Mouse (Mus musculus) midbrain, postnatal 0 days (tissue): Measurements from ENCODE around the gene Drg1. TPM values are rescaled to one million over a fixed set of nuclear protein-coding genes. Genes with fewer than 3 reads are reported as not detected.
A peak's percentile ranks its signal among the peaks of the same experiment; 100 is the strongest.
"Not testable (repeated sequence)": the region's sequence is repeated elsewhere in the genome, so short reads cannot be mapped to it uniquely, and the experiment has no call there.

Experiments
- ATAC-seq: fragments of 200-750 bp; cut with Nextera tagmentation; 2 replicates; pipeline ENCODE4 v1.8.0; 2017; ENCODE audit warnings: moderate number of reproducible peaks, mild to moderate bottlenecking, moderate TSS enrichment, moderate library complexity; ENCODE audit not compliant: low FRiP score
- DNase-seq: peaks from one replicate; pipeline ENCODE4 v3.0.0-alpha.2; 2015; ENCODE audit warnings: low spot score
- H3K27ac ChIP-seq: fragments of 300-500 bp; sonication (generic); 2 replicates; pipeline ENCODE4 v1.5.1; 2014; ENCODE audit warnings: low read depth, mild to moderate bottlenecking, low read length, mixed read lengths
- H3K27me3 ChIP-seq: fragments of 300-500 bp; sonication (generic); 2 replicates; pipeline ENCODE4 v1.6.1; 2014; ENCODE audit warnings: low read length, control low read depth, mixed read lengths; ENCODE audit not compliant: insufficient read depth
- H3K36me3 ChIP-seq: fragments of 300-500 bp; sonication (generic); 2 replicates; pipeline ENCODE4 v1.6.1; 2014; ENCODE audit warnings: low read length, control low read depth, mixed read lengths; ENCODE audit not compliant: insufficient read depth
- H3K4me1 ChIP-seq: fragments of 300-500 bp; sonication (generic); 2 replicates; pipeline ENCODE4 v1.6.1; 2014; ENCODE audit warnings: mild to moderate bottlenecking, control low read depth, antibody characterized with exemption, low read length, mixed read lengths; ENCODE audit not compliant: insufficient read depth
- H3K4me2 ChIP-seq: fragments of 300-500 bp; sonication (generic); 2 replicates; pipeline ENCODE4 v1.6.1; 2014; ENCODE audit warnings: low read depth, mild to moderate bottlenecking, low read length, mixed read lengths; ENCODE audit not compliant: poor library complexity, severe bottlenecking
- H3K4me3 ChIP-seq: fragments of 300-500 bp; sonication (generic); 2 replicates; pipeline ENCODE4 v1.5.1; 2014; ENCODE audit warnings: low read depth, mild to moderate bottlenecking, low read length, moderate library complexity
- H3K9ac ChIP-seq: fragments of 300-500 bp; sonication (generic); replicated peaks from 2 replicates; pipeline ENCODE4 v1.6.1; 2014; ENCODE audit warnings: mild to moderate bottlenecking, low read length, moderate library complexity, mixed read lengths; ENCODE audit not compliant: poor library complexity, severe bottlenecking
- H3K9me3 ChIP-seq: fragments of 300-500 bp; sonication (generic); 2 replicates; pipeline ENCODE4 v1.6.1; 2016; ENCODE audit warnings: low read length, control low read depth
- WGBS: fragments of 180-500 bp; shearing (Covaris S2); extraction: QIAGEN DNeasy Blood & Tissue Kit; methylation state at CpG from one replicate; pipeline ENCODE4 v1.1.7; 2014; 5-methylcytosine and 5-hydroxymethylcytosine counted together
- polyA plus RNA-seq: library from polyadenylated mRNA; unstranded; fragments of >200 nt; fragmentation: Nextera tagmentation; extraction: Ambion mirVana; gene quantifications from 2 replicates; pipeline ENCODE4 v1.2.1, GENCODE M21; 2015
- total RNA-seq: library from RNA; depleted of rRNA; stranded (reverse); fragments of >200 nt; gene quantifications from 2 replicates; pipeline ENCODE4 v1.2.3, GENCODE M21; 2014

The Drg1 gene
- total and polyA plus RNA-seq, 2 experiments from 2014 or later = 80.6 to 183 TPM

DNA sequence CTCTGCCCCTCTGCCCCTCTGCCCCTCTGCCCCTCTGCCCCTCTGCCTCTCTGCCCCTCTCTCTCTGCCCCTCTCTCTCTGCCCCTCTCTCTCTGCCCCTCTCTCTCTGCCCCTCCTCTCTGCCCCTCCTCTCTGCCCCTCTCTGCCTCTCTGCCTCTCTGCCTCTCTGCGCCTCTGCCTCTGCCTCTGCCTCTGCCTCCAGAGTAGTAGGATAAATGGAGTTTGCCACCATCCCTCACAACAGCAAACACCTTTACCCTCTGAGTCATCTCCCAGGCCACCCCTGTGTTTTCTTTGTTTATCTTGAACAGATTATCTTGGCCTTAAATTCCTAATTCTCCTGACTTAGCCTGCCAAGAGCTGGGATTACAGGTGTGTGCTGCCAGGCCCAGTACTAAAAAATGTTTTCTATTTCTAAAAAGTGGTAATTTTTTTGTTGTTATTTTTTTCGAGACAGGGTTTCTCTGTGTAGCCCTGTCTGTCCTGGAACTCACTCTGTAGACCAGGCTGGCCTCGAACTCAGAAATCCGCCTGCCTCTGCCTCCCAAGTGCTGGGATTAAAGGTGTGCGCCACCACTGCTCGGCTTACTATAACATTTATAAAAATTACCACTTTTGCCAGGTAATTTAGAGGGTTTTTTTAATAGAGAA, 85.6 kb downstream of the Drg1 start:
- not testable (repeated sequence) for H3K4me3 ChIP-seq, H3K4me1 ChIP-seq, H3K9me3 ChIP-seq, H3K36me3 ChIP-seq, H3K9ac ChIP-seq, H3K27me3 ChIP-seq, ATAC-seq, H3K4me2 ChIP-seq, DNase-seq, H3K27ac ChIP-seq
- WGBS = 74% methylated on average over 6 of the region's 6 CpGs

DNA sequence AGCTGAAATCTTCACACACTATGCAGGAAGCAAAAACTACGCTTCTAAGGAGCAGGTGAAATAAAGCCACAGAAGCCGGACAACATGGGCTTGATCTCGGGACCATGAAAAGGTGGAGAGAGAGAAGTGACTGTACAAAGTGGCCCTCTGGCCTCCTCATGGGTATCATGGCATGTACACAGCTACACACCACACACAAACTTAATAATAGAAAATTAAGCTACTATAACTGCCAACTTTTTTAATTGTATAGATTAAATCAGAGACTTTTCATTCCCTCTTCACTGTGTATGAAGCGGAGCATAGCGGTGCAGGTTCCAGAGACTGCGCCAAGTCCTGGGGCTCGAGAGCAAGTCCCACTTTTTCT, 86.5 kb downstream of the Drg1 start:
- WGBS = 87% methylated on average over 7 of the region's 7 CpGs
- H3K9ac ChIP-seq, H3K4me1 ChIP-seq, H3K4me3 ChIP-seq, H3K36me3 ChIP-seq, ATAC-seq, H3K4me2 ChIP-seq, H3K27me3 ChIP-seq, H3K27ac ChIP-seq, H3K9me3 ChIP-seq, DNase-seq: not testable (repeated sequence)

DNA sequence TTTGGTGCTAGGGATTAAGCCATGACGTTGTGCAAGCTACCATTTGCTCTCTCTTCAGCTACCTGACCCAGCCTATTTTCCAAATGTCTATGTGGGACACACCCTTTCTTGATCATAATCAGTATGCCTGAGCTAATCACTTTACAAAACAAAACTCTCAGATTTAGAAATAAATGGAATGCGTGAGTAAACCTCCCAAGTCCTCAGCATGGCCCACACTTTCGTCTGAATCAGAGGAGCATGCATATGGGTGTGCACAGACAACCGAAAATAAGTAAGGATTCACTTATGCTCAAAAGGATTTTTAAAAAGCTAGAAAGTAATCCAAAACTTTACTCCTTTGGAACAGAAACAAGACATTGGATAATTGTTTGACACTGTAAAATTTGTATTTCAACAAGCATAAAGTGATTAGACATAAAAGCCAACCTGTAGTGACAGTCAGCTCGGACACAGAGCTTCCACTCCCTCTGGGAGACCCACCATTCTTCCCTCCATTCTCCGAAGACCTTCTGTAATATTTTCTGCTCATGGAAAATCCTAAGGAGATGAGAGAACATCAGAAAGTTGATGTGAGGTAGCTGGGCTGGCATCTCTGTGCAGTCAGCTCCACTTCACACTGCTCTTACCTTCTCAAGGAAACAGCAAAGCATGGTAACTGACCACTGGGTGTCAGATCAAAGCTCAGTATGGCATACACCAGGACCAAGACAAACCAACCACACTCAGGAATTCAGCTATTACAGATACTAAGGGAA, 87.1 kb downstream of the Drg1 start:
- not testable (repeated sequence) for DNase-seq, H3K4me2 ChIP-seq, H3K4me3 ChIP-seq, H3K27ac ChIP-seq, ATAC-seq, H3K36me3 ChIP-seq, H3K9me3 ChIP-seq, H3K4me1 ChIP-seq, H3K27me3 ChIP-seq, H3K9ac ChIP-seq
- WGBS = 80% methylated on average over 6 of the region's 6 CpGs

DNA sequence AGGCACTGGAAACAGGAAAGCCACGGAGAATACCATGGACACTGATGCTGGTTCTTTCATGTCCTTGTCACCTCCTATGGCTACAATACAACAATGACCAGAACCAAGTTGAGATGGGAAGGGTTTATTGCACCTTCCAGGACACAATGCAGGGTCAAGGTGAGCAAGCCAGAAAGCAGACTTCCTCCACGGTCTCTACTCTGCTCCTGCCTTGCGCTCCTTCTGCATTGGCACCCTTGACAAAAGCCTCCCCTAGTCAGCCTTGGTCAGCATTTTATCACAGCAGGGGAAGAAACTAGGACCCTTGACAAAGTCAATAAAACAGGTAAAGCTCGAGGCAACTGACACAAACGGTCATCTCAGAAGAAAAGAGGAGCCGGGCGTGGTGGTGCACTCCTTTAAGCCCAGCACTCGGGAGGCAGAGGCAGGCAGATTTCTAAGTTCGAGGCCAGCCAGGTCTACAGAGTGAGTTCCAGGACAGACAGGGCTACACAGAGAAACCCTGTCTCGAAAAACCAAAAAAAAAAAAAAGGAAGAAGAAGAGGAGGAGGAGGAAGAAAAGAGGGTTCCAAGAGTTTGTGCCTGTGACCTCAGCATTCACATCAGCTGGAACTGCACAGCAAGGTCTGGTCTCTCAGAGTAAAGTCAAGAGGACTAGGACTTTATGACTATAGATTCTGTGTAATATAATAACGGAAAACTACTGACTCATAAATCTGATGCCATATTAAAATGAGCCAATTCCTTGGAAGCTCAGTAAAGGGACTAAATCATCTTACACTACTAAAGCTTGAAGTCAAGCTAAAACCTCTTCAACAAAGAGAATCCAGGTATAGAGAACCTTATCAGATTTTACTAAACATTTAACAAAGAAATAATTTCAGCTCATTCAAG, 92.5 kb downstream of the Drg1 start:
- not testable (repeated sequence) for H3K36me3 ChIP-seq, H3K4me1 ChIP-seq, DNase-seq, H3K27ac ChIP-seq, H3K9me3 ChIP-seq, H3K9ac ChIP-seq, H3K4me2 ChIP-seq, H3K4me3 ChIP-seq, H3K27me3 ChIP-seq
- peak; percentile 53 for ATAC-seq
- WGBS = 83% methylated on average over 11 of the region's 11 CpGs

DNA sequence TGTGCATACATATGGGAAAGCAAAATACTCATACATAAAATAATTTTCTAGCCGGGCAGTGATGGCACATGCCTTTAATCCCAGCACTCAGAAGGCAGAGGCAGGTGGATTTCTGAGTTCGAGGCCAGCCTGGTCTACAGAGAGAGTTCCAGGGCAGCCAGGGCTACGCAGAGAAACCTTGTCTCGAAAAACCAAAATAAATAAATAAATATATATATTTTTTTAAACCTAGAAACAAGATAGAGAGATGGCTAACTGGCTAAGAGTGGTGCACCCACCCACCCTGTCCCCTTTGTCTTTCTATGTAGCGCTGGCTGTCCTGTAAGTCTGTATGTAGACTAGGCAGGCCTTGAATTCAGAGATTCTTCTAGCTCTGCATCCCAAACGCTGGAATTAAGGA, 93.7 kb downstream of the Drg1 start:
- DNase-seq, H3K4me1 ChIP-seq, H3K27me3 ChIP-seq, H3K9ac ChIP-seq, H3K4me3 ChIP-seq, H3K9me3 ChIP-seq, H3K27ac ChIP-seq, ATAC-seq, H3K36me3 ChIP-seq, H3K4me2 ChIP-seq: not testable (repeated sequence)
- WGBS = 47% methylated on average over 3 of the region's 6 CpGs

DNA sequence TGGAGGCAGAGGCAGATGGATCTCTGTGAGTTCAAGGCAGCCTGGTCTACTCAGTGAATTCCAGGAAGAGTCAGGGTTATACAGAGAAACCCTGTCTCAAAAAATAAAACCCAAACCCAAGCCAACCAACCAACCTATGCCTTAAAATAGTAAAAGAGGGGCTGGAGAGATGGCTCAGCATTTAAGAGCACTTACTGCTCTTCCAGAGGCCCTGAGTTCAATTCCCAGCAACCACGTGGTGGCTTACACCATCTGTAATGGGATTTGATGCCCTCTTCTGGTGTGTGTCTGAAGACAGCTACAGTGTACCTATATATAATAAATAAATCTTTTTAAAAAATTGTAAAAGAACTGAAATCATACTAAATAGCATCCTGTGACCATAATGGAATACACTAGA, 94.3 kb downstream of the Drg1 start:
- ATAC-seq, H3K27ac ChIP-seq, H3K4me1 ChIP-seq, H3K9me3 ChIP-seq, H3K4me3 ChIP-seq, H3K36me3 ChIP-seq, DNase-seq, H3K9ac ChIP-seq, H3K27me3 ChIP-seq, H3K4me2 ChIP-seq: not testable (repeated sequence)
- 63% methylated on average over 1 of the region's 1 CpGs for WGBS

DNA sequence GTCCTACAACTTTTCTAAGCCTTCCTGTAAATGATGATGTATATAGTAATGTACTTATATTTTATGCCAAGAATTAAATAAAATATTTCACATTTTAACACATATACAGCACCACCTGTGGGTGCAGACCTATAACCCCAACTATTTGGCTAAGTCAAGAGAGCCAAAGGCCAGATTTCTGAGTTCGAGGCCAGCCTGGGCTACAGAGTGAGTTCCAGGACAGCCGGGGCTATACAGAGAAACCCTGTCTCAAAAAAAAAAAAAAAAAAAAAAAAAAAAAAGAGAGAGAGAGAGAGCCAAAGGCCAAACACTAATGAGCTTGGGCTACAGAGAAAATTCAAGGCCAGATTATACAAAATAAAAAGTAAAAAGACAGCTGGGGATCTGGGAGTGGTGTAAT, 97.2 kb downstream of the Drg1 start:
- DNase-seq, H3K9ac ChIP-seq, H3K27ac ChIP-seq, H3K4me3 ChIP-seq, H3K27me3 ChIP-seq, H3K36me3 ChIP-seq, H3K4me2 ChIP-seq, H3K4me1 ChIP-seq: not testable (repeated sequence)
- H3K9me3 ChIP-seq = peaks cover 11% of the 10 kb centered on the region; the same call in 1 of the 2 replicates
- WGBS = 77% methylated on average over 2 of the region's 2 CpGs
- peak; percentile 13; the same call in 1 of the 2 replicates for ATAC-seq

DNA sequence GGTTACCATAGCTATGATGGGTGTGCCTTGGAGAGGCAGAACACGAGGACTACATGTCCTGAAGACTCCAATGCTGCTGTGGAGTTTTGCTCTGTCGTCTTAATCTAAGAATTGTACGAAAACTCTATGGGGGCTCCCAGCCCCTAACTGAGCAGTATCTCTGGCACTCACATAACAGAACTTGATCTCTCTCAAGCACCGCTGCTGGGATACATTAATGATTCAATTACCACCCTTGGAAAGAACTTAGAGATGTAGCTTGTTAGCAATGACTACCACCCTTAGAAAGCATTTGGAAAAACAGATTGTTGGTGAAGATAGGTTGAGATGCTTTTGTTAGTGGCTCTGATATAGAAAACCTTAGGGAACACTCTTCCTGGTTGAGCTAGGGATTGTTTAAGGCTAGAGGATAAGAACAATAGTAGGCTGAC, 98.6 kb downstream of the Drg1 start:
- WGBS = 70% methylated on average over 4 of the region's 4 CpGs

More for the DNA sequence above, 98.6 kb downstream of the Drg1 start:
- H3K9me3 ChIP-seq = peaks cover 12% of the 10 kb centered on the region; the same call in 1 of the 2 replicates
- not testable (repeated sequence) for ATAC-seq, H3K27me3 ChIP-seq, H3K27ac ChIP-seq, H3K36me3 ChIP-seq, DNase-seq, H3K4me1 ChIP-seq, H3K4me3 ChIP-seq, H3K9ac ChIP-seq, H3K4me2 ChIP-seq
